Mouse (Mus musculus): ENCODE measurements around the gene Eed. TPM values are rescaled to one million over a fixed set of nuclear protein-coding genes. Genes with fewer than 3 reads are reported as not detected.

The Eed gene
- total and polyA plus RNA-seq, 3 experiments, result 108 to 267 (median 143) TPM

- no peaks in the 10 kb centered on the region for H3K4me1 ChIP-seq (ENCODE audit: control insufficient read depth in 1 of 2, insufficient read depth in 2 of 2)
- H3K27ac ChIP-seq (ENCODE audit: insufficient read depth, low read depth), result no peak overlapping the region
- H3K9ac ChIP-seq (ENCODE audit: insufficient read depth, low read depth), result no peak overlapping the region
- no peak overlapping the region for H3K4me3 ChIP-seq (replicated peaks in 1 of 3; ENCODE audit: low read depth in 2 of 3, low read length in 2 of 3, poor library complexity in 1 of 3)
- dilution Hi-C loops (cut with MboI; ENCODE audit: extremely low pct_ligation_motif_present, extremely low pct_unique_long_range_greater_than_20kb, low sequenced_read_pairs), result no loop called here
- in situ Hi-C loops (cut with MboI; ENCODE audit: low pct_ligation_motif_present, low pct_unique_long_range_greater_than_20kb, low sequenced_read_pairs), result no loop called here
- no peak for DNase-seq (ENCODE audit: extremely low read depth)
- no peaks in the 10 kb centered on the region for H3K79me2 ChIP-seq (replicated peaks; ENCODE audit: control insufficient read depth, extremely low read depth, insufficient read depth, poor library complexity, severe bottlenecking)
- H3K27me3 ChIP-seq (replicated peaks), result no peaks in the 10 kb centered on the region
- no peaks in the 10 kb centered on the region for H3K9me3 ChIP-seq (replicated peaks; ENCODE audit: low read length)
- TF ChIP-seq MXI1 (IDR thresholded peaks at IDR 0.05; ENCODE audit: low read depth, low read length), result no peak
- TF ChIP-seq ZNF384 (IDR thresholded peaks at IDR 0.05; ENCODE audit: low read depth, low read length), result no peak
- no peak for TF ChIP-seq MEF2A (IDR thresholded peaks at IDR 0.05; ENCODE audit: borderline replicate concordance, low read depth, low read length)
- no peak for TF ChIP-seq RAD21 (IDR thresholded peaks at IDR 0.05; ENCODE audit: low read depth, low read length)
- no peak for TF ChIP-seq POLR2AphosphoS2 (IDR thresholded peaks at IDR 0.05; ENCODE audit: low read depth, low read length)
- TF ChIP-seq ELF1 (IDR thresholded peaks at IDR 0.05; ENCODE audit: low read depth, low read length), result no peak
- no peak for TF ChIP-seq JUND (conservative IDR thresholded peaks at IDR 0.05; ENCODE audit: low read depth, low read length)
- no peak for TF ChIP-seq PAX5 (IDR thresholded peaks at IDR 0.05; ENCODE audit: low read length)
- no peak for TF ChIP-seq SIN3A (IDR thresholded peaks at IDR 0.05; ENCODE audit: low read length)
- TF ChIP-seq CHD2 (IDR thresholded peaks at IDR 0.05; ENCODE audit: low read length), result no peak
- TF ChIP-seq HCFC1 (IDR thresholded peaks at IDR 0.05; ENCODE audit: low read depth, low read length), result no peak
- TF ChIP-seq RCOR1 (conservative IDR thresholded peaks at IDR 0.05; ENCODE audit: low read depth, low read length), result no peak
- no peak for TF ChIP-seq IRF4 (IDR thresholded peaks at IDR 0.05; ENCODE audit: low read depth, low read length)
- no peak for TF ChIP-seq NELFE (IDR thresholded peaks at IDR 0.05; ENCODE audit: low read depth, low read length)
- TF ChIP-seq MAFK (IDR thresholded peaks at IDR 0.05; ENCODE audit: insufficient replicate concordance, low read length), result no peak
- TF ChIP-seq MAZ (IDR thresholded peaks at IDR 0.05; ENCODE audit: low read depth, low read length), result no peak
- no peak for TF ChIP-seq SMC3 (IDR thresholded peaks at IDR 0.05; ENCODE audit: low read depth, low read length)
- H3K4me2 ChIP-seq (ENCODE audit: insufficient read depth, low read depth, poor library complexity, severe bottlenecking), result no peak overlapping the region
- H3K36me3 ChIP-seq (replicated peaks in 1 of 2; ENCODE audit: control insufficient read depth in 1 of 2, insufficient read depth in 1 of 2, low read length in 1 of 2), result peaks cover 5 to 27% of the 10 kb centered on the region in 2 experiments
These were observed 63.0 kb downstream of the Eed start for GRCm38 (mm10) chr7:89917776-89918175.

- H3K4me3 ChIP-seq (replicated peaks in 1 of 3; ENCODE audit: low read depth in 2 of 3, low read length in 2 of 3, poor library complexity in 1 of 3), result no peak overlapping the region
- in situ Hi-C loops (cut with MboI; ENCODE audit: low pct_ligation_motif_present, low pct_unique_long_range_greater_than_20kb, low sequenced_read_pairs), result no loop called here
These were observed 64.1 kb downstream of the Eed start for GRCm38 (mm10) chr7:89916711-89917110.

More at GRCm38 (mm10) chr7:89916711-89917110, 64.1 kb downstream of the Eed start:
- Histone ChIP-seq H3K79me2 (replicated peaks; ENCODE audit: control insufficient read depth, extremely low read depth, insufficient read depth, poor library complexity, severe bottlenecking) (no peaks in the 10 kb centered on the region), H3K4me1 (ENCODE audit: control insufficient read depth in 1 of 2, insufficient read depth in 2 of 2) (no peaks in the 10 kb centered on the region), H3K9ac (ENCODE audit: insufficient read depth, low read depth) (no peak overlapping the region), H3K36me3 (replicated peaks in 1 of 2; ENCODE audit: control insufficient read depth in 1 of 2, insufficient read depth in 1 of 2, low read length in 1 of 2) (peaks cover 5 to 25% of the 10 kb centered on the region in 2 experiments), H3K27ac (ENCODE audit: insufficient read depth, low read depth) (no peak overlapping the region), H3K27me3 (replicated peaks) (no peaks in the 10 kb centered on the region), H3K4me2 (ENCODE audit: insufficient read depth, low read depth, poor library complexity, severe bottlenecking) (no peak overlapping the region), H3K9me3 (replicated peaks; ENCODE audit: low read length) (no peaks in the 10 kb centered on the region)
- dilution Hi-C loops (cut with MboI; ENCODE audit: extremely low pct_ligation_motif_present, extremely low pct_unique_long_range_greater_than_20kb, low sequenced_read_pairs), result no loop called here
- DNase-seq (ENCODE audit: extremely low read depth), result no peak
- no peak for TF ChIP-seq IRF4 (IDR thresholded peaks at IDR 0.05; ENCODE audit: low read depth, low read length)
- TF ChIP-seq JUND (conservative IDR thresholded peaks at IDR 0.05; ENCODE audit: low read depth, low read length), result no peak
- no peak for TF ChIP-seq RAD21 (IDR thresholded peaks at IDR 0.05; ENCODE audit: low read depth, low read length)
- no peak for TF ChIP-seq NRF1 (IDR thresholded peaks at IDR 0.05; ENCODE audit: low read depth, low read length)
- TF ChIP-seq E2F4 (IDR thresholded peaks at IDR 0.05; ENCODE audit: insufficient replicate concordance, low read depth, low read length), result no peak
- TF ChIP-seq SIN3A (IDR thresholded peaks at IDR 0.05; ENCODE audit: low read length), result no peak
- no peak for TF ChIP-seq MAX (IDR thresholded peaks at IDR 0.05; ENCODE audit: low read length)
- TF ChIP-seq ZC3H11A (IDR thresholded peaks at IDR 0.05; ENCODE audit: low read depth, low read length), result no peak
- no peak for TF ChIP-seq MYC (IDR thresholded peaks at IDR 0.05; ENCODE audit: low read depth, low read length)
- TF ChIP-seq EP300 (IDR thresholded peaks at IDR 0.05; ENCODE audit: low read length), result no peak
- TF ChIP-seq MXI1 (IDR thresholded peaks at IDR 0.05; ENCODE audit: low read depth, low read length), result no peak
- TF ChIP-seq JUN (IDR thresholded peaks at IDR 0.05; ENCODE audit: insufficient read depth, low read depth, low read length), result no peak
- no peak for TF ChIP-seq KAT2A (IDR thresholded peaks at IDR 0.05; ENCODE audit: insufficient replicate concordance, low read length)
- no peak for TF ChIP-seq USF2 (conservative IDR thresholded peaks at IDR 0.05; ENCODE audit: low read depth, low read length)

All from CH12.LX (cell line).